Mouse (Mus musculus): ENCODE results near the gene Zfp945.
"Not testable (repeated sequence)": the region's sequence is repeated elsewhere in the genome, so short reads cannot be mapped to it uniquely, and the experiment has no call there.

The Zfp945 gene

DNA sequence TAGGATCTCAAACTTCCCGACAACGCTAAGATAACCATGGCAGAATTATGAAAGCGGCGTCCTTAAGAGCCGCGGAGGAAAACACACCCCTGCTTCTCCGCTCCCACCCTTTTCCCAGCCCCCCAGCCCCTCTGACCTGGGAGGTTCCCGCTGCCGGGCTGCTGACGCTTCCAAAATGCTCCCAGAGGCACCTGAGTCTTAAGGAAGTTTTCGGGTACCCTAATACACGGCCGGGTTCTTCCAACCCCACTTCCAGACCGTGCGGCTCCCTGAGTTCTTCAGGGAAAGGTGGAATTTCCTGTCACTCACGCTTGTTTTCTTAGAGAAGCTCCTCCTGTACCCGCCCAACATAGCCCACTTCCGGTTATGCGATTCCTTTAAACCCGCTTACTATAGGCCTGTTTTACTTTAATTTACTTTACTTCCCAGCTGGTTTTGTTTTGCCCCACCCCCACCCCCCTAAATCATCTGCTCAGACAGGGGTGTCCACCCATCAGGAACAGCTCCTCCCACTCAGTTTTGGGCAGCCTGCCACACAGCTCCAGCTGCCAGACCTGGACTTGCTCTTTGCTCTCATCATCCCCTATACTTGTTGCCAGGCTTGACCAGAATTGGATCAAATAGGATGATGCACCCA is at the start of gene Zfp945:
Gene Zfp945, minus strand, starts transcription at position 290 of the 637 bp plus-strand sequence.
- in situ Hi-C loops (cut with MboI; ENCODE audit: low sequenced_read_pairs): no loop called here

DNA sequence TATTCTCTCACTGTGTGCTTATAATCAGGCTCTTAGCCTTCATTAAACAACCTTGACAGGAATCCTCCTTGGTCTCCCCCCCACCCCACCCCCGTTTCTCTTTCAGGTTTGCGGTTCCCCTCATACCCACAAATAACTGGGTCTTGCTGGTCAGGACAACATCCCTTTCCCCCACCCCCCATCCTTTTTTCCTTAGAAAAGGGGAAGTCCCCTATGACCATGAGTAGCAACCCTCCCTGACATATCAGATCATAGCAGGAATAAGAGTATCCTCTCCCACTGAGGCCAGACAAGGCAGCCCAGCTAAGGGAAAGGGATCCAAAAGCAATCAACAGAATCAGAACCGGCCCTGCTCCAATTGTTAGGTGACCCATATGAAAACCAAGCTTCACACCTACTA is 21.4 kb upstream of the Zfp945 start:
- in situ Hi-C loops (cut with MboI; ENCODE audit: low sequenced_read_pairs): no loop called here

DNA sequence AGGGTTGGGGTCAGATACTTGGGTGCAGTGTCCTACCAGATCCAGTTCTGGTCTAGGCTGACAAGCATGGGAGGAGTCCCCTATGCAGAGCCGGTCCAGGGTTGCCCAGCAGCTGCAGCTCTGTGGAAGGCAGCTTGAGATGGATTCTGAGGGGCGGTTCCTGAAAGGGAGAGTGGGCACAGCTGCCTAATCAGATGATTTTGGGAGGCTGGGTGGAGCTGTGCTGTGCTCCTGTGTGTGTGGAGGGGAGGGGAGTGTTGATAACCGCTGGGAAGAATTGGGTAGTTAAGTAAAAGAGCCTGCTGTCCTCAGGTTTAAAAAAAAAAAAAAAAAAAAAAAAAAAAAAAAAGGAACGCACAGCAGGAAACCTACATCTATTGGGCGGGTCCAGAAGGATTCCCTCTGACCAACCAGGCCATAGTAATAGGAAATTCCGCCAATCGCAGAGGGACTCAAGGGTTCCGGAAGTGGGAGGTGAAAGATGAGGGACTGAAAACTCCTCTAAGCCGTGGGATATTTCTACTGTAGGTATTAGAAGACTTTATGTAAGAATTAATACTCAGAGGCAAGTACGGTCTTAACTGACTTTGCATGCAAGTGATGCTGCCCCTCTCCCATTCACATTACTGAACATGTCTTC is 17.2 kb upstream of the Zfp945 start:
- in situ Hi-C loops (cut with MboI; ENCODE audit: low sequenced_read_pairs): no loop called here

DNA sequence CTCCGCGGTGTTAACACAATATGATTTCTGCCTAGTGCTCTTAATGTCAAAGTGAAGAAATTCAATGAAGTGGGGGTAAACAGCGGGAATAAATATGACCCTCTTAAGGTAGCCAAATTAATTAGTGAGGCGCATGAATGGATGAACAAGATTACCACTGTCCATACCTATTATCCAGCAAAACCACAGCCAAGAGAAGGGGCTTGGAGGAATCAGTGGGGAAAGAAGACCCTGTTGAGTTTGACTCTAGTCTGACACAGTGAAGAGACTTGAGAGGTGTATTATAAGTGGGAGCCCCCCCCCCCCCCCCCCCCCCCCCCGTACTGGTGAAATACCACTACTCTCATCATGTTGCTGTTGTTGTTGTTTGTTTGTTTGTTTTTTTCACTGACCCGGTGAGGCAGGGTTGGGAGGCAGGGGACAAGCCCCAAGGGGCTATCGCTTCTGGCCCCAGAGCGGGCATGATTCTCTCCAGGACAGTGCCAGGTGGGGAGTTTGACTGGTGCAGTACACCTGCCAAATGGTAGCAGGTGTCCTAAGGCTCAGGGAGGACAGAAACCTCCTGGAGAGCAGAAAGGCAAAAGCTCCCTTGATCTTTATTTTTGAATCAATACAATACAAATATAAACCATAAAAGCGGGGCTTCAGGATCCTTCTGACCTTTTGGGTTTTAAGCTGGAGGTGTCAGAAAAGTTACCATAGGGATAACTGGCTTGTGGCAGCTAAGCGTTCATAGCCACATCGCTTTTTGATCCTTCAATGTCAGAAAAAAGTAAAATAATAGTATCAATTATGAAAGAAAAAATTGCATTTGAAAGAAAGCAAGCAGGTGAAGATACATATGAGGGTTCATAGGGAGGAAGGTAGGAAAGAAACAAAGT is 10.7 kb upstream of the Zfp945 start:
- in situ Hi-C loops (cut with MboI; ENCODE audit: low sequenced_read_pairs): no loop called here

DNA sequence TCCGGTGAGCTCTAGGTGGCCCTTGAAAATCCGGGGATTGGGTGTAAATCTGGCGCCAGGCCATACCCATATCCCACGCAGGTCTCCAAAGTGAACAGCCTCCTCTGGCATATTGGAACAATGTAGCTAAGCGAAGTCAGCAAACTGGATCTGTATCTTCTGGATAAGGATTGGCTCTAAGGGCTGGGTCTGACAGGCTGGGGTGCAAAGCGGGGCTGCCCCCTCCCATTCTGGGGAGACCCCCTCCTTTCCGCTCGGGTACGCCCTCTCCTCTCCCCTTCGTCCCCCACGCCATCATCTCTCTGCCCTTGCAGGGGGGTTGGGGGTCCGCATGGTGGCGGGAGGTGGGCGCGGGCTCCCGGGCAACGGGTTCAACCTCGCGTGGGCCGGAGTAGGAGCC is 9.4 kb upstream of the Zfp945 start:
- in situ Hi-C loops (cut with MboI; ENCODE audit: low sequenced_read_pairs): no loop called here

DNA sequence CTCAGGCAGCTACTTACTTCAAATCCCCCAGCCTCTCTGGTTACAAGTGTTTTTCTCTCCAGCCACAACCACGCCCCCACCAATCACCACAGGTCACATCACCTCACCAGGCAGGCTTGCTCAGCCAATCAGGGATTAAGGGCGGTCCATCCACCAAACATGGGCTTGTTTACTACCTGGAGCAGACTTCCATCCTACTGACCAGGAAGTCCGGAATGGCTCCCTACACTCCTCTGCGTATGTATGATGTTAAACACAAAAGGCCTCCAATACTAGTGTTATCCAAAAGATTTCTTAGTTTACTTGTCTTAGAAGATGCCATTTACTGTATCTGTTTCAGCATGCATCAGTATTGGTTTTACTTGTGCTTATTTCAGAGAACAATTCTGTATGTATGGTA is 8.6 kb upstream of the Zfp945 start:
- in situ Hi-C loops (cut with MboI; ENCODE audit: low sequenced_read_pairs): not testable (repeated sequence)

DNA sequence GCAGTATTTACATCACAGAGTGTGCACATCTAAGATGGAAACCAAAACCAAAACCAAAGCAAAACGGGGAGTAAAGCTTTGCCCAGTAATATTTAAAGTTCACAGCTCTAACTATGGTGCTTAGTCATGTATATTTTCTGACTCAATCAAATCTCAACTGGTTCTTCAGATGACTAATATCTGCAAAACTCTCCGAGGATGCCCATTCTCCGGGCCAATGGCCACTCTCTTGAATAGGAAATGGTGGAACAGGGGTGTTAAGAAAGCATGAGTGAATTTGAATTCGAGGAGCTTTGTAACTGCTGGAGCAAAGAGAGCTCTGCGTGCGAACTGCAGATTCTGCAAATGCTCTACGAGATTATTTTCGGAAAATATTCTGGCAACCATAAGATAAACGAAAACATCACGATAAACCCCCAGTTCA is 501 bp downstream of the Zfp945 start:
- in situ Hi-C loops (cut with MboI; ENCODE audit: low sequenced_read_pairs): no loop called here

DNA sequence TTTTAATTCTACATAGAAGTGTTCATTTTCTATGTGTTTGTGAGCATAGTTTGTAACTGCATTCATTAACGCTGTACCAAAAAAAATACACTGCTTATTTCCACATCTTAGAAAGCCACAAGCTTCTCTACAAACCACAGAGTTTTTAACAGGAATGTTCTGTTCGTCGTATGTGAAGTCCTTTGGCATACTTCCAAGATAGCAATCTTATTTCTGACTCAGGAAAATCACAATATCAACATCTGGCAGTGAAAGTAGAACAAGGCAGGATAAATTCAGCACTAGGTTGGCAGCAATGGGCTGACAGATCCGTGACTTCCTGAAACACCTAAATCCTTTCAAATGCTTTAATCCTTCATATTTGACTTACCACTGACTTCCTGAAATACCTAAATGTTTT is 45.8 kb downstream of the Zfp945 start:
- in situ Hi-C loops (cut with MboI; ENCODE audit: low sequenced_read_pairs): no loop called here

DNA sequence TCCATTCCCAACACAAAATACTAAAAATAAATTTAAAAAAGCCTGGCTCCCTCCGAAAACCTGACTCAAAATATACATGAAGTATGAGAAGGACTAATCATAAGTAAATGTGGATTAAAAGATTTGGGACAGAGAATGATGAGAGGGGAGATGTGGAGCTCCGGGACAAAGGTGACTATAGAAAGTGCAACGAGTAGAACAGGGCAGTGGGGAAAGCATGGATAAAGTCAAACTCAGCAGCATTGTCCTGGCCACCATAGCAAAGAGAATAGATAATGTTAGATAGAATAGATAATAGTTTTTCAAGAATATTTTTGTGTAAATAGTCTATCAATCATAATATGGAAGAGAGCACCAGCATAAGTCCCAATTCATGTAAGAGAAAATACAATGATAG is 48.7 kb downstream of the Zfp945 start:
- in situ Hi-C loops (cut with MboI; ENCODE audit: low sequenced_read_pairs): no loop called here

DNA sequence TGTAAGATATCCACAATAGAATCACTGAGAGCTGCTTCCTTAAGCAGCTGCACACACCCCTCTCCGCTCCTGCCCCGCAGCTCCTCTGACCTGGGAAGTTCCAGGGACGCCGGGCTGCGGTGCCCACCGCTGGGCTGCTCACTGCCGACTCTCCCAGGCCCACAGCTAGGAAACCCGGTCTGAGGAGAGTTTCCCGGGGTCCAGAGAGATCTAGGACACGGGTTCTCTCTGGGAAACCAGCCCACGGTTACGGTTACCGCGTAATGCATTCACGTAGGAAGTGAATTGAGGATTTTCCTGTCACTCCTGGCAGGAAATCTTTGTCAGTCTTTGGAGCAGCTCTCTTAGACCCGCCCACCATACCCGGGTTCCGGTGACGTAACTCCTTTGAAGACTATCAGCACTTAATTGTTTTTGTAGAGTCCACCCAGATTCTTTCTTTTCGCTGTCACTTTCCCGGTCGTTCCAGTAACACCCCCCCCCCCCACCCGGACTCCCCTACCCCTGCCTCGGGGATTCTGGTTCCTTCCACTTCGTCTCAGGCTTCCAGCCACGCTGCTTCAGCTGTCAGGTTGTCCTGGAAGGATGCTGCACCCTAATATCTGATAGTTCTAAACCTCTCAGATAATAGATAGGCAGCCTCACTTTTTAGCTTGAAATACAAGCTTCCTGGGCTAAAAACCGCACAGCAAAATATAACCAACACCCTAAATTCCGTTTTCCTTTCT is 49.3 kb downstream of the Zfp945 start:
- in situ Hi-C loops (cut with MboI; ENCODE audit: low sequenced_read_pairs): no loop called here

DNA sequence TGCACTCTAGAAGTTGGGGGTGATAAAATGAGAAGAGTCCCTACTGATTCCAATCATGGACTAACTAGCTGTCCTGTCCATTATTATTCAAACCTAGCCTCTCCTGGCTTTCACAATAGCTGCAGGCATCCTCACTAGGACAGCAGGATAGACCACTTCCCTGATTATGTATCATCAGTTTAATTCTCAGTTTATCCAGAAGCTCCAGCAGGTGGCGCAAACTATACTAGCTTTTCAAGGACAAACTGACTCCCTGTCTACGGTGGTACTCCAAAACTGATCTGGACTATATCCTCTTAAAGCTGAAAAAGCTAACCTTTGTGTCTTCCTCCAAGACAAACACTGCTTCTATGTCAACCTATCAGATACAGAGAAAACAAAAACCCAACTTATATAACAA is 67.2 kb downstream of the Zfp945 start:
- in situ Hi-C loops (cut with MboI; ENCODE audit: low sequenced_read_pairs): no loop called here
